Mouse (Mus musculus): ENCODE data around the gene Duox2. TPM values are rescaled to one million over a fixed set of nuclear protein-coding genes. Genes with fewer than 3 reads are reported as not detected.

Gene Duox2
- polyA plus RNA-seq, 1 experiment from 2014 or later: 0.03 TPM

DNA sequence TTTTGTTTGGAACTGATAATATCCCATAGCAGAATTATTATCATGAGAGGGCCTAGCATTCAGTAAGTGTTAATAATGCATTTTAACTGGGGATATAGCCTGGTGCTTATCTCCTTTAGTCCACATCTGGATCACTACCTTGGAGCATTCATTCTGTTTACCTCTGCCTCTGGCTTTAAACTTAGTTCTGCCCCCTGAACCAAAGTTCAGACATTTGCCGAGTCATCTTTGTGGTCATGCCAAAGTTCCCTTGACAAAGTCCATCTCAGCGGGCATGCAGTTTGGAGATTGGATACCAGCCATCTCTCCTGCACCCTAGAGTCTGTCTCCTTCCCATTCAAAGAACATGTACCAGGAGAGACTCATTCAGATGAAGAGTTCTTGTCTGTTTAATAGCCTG, 62.8 kb downstream of the Duox2 start:
- Histone ChIP-seq H3K4me2 (ENCODE audit: low read length) (peak overlapping the region; percentile 72), H3K4me1 (ENCODE audit: control insufficient read depth, insufficient read depth, low read length) (0 out of 2 replicates have a peak, but pooled peaks cover 2% of the 10 kb centered on the region), H3K27me3 (ENCODE audit: control insufficient read depth, insufficient read depth, low read depth, low read length) (no peaks in the 10 kb centered on the region), H3K9ac (ENCODE audit: low read depth, low read length) (no peak overlapping the region), H3K27ac (ENCODE audit: low read length) (no peak overlapping the region), H3K9me3 (replicated peaks; ENCODE audit: control insufficient read depth, low read length, poor library complexity, severe bottlenecking) (no peaks in the 10 kb centered on the region), H3K36me3 (ENCODE audit: control insufficient read depth, insufficient read depth, low read length) (no peaks in the 10 kb centered on the region), H3K4me3 (ENCODE audit: low read depth, low read length) (peak overlapping the region; percentile 57)
- WGBS: 84% methylated on average over 2 of the region's 2 CpGs
- ATAC-seq: no peak

DNA sequence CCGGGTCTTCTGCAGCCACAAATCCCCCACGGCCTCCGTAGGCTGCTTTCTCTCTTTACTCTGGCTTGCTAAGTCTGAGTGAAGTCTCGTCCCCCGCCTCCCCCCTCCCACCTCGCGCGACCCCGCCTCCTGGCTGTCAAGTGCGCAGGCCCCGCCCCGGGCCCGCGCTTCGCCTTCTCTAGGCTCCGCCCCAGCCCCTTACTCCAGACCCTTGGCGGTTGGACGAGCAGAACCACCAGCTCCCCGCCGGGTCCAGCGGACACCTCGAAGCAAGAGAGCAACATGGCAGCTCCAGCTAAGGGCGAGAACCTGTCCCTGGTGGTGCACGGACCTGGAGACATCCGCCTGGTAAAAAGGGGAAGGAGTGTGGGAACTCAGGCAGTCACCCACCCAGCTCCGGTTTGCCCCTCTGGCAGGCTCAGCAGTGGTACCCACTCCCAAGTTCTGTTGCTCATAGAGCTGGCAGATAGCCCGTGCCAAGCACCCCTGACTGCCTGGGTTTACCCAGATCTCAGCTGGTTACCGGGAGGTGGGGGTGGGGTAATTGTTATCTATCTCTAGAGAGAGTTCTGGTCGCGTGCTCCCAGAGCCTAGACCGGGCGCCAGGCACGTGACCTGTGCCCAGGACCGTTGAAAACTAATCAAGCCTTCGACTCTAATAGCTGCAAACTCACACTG, 63.5 kb downstream of the Duox2 start, which contains the start of gene Sord:
Gene Sord, plus strand, starts transcription at position 139 of the 678 bp plus-strand sequence.
- Histone ChIP-seq H3K27me3 (ENCODE audit: control insufficient read depth, insufficient read depth, low read depth, low read length) (no peaks in the 10 kb centered on the region), H3K4me1 (ENCODE audit: control insufficient read depth, insufficient read depth, low read length) (0 out of 2 replicates have a peak, but pooled peaks cover 2% of the 10 kb centered on the region), H3K9ac (ENCODE audit: low read depth, low read length) (peak within 1 kb of the TSS; percentile 53), H3K4me2 (ENCODE audit: low read length) (peak within 1 kb of the TSS; percentile 72), H3K9me3 (replicated peaks; ENCODE audit: control insufficient read depth, low read length, poor library complexity, severe bottlenecking) (no peaks in the 10 kb centered on the region), H3K4me3 (ENCODE audit: low read depth, low read length) (peak within 1 kb of the TSS; percentile 57), H3K36me3 (ENCODE audit: control insufficient read depth, insufficient read depth, low read length) (no peaks in the 10 kb centered on the region), H3K27ac (ENCODE audit: low read length) (peak within 1 kb of the TSS; percentile 53)
- WGBS: 1% methylated on average over 35 of the region's 35 CpGs
- ATAC-seq: peak; percentile 95

DNA sequence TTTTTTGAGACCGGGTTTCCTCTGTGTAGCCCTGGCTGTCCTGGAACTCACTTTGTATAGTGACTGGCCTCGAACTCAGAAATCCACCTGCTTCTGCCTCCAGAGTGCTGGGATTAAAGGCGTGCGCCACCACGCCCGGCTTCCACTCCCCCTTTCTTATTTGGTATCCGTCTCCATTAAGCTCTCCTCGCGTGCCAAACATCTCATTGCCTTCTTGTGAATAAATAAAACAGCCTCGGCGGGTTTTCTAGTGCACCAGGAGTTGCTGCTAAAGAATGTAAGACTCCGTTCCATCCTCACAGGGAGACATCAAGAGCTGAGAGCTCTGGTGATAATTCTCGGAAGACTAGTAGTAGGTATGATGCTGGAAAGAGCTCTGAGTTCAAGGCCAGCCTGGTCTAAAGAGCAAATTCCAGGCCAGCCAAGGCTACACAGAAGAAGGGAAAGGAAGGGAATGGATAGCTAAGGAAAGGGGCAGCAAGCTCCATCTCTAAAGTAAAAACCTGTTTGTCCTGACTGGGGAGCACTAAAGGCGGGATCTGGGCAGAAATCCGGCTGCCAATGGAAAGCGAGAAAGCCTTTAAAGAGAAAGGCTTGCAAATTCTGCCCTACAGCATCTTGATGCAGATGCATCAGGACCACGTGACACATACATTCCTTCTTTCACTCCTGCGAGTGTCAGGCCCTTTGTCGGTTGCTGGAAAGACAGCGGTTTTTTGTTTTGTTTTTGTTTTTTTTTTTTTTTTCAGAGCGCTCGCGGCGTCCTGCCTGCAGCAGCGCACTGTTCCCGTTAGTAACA, 64.3 kb downstream of the Duox2 start:
- H3K27ac ChIP-seq (ENCODE audit: low read length): peak overlapping the region; percentile 53
- no peaks in the 10 kb centered on the region for H3K27me3 ChIP-seq (ENCODE audit: control insufficient read depth, insufficient read depth, low read depth, low read length)
- H3K9me3 ChIP-seq (replicated peaks; ENCODE audit: control insufficient read depth, low read length, poor library complexity, severe bottlenecking): no peaks in the 10 kb centered on the region
- H3K36me3 ChIP-seq (ENCODE audit: control insufficient read depth, insufficient read depth, low read length): no peaks in the 10 kb centered on the region
- 4% methylated on average over 26 of the region's 26 CpGs for WGBS
- H3K4me1 ChIP-seq (ENCODE audit: control insufficient read depth, insufficient read depth, low read length): 0 out of 2 replicates have a peak, but pooled peaks cover 2% of the 10 kb centered on the region
- H3K9ac ChIP-seq (ENCODE audit: low read depth, low read length): peak overlapping the region; percentile 53
- ATAC-seq: peak; percentile 46
- H3K4me2 ChIP-seq (ENCODE audit: low read length): peak overlapping the region; percentile 72
- peak overlapping the region; percentile 57 for H3K4me3 ChIP-seq (ENCODE audit: low read depth, low read length)

DNA sequence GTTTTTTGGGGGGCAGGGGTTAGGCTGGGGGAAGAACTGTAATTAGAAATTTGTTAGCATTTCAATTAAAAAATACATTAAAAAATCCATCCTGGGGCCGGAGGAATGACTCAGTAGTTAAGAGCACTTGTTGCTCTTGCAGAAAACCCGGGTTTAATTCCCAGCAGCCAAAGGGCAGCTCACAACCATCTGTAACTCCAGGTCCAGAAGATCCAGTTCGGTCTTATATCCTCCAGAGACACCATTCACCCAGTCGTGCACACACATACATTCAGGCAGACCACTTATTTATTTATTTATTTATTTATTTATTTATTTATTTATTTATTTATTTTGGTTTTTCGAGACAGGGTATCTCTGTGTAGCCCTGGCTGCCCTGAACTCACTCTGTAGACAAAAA, 64.9 kb downstream of the Duox2 start:
- 62% methylated on average over 5 of the region's 5 CpGs for WGBS
- H3K4me3 ChIP-seq (ENCODE audit: low read depth, low read length): no peak overlapping the region

DNA sequence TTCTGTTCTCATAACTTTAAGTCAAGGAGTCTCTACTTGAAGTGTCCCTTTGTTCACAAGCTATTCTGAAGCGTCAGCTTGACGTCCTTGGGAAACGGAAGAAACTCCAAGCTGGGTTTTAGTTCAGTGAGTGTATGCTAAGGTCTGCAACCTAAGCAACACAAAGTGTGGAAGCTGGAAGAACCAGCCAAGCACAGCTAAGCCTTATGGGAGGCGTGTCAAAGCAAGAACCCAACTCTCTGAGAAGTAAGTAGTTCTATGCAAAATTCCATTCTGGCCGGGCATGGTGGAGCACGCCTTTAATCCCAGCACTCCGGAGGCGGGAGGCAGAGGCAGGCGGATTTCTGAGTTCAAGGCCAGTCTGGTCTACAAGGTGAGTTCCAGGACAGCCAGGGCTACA, 66.6 kb downstream of the Duox2 start:
- ATAC-seq: no peak
- Histone ChIP-seq H3K36me3 (ENCODE audit: control insufficient read depth, insufficient read depth, low read length) (no peaks in the 10 kb centered on the region), H3K4me2 (ENCODE audit: low read length) (no peak overlapping the region), H3K27me3 (ENCODE audit: control insufficient read depth, insufficient read depth, low read depth, low read length) (no peaks in the 10 kb centered on the region), H3K4me1 (ENCODE audit: control insufficient read depth, insufficient read depth, low read length) (0 out of 2 replicates have a peak, but pooled peaks cover 2% of the 10 kb centered on the region), H3K9ac (ENCODE audit: low read depth, low read length) (no peak overlapping the region), H3K9me3 (replicated peaks; ENCODE audit: control insufficient read depth, low read length, poor library complexity, severe bottlenecking) (no peaks in the 10 kb centered on the region), H3K27ac (ENCODE audit: low read length) (no peak overlapping the region), H3K4me3 (ENCODE audit: low read depth, low read length) (no peak overlapping the region)
- 63% methylated on average over 9 of the region's 9 CpGs for WGBS

More for the DNA sequence above, 64.9 kb downstream of the Duox2 start:
- H3K36me3 ChIP-seq (ENCODE audit: control insufficient read depth, insufficient read depth, low read length): no peaks in the 10 kb centered on the region
- no peak overlapping the region for H3K27ac ChIP-seq (ENCODE audit: low read length)
- H3K9ac ChIP-seq (ENCODE audit: low read depth, low read length): no peak overlapping the region
- no peaks in the 10 kb centered on the region for H3K9me3 ChIP-seq (replicated peaks; ENCODE audit: control insufficient read depth, low read length, poor library complexity, severe bottlenecking)
- no peaks in the 10 kb centered on the region for H3K27me3 ChIP-seq (ENCODE audit: control insufficient read depth, insufficient read depth, low read depth, low read length)
- H3K4me1 ChIP-seq (ENCODE audit: control insufficient read depth, insufficient read depth, low read length): 0 out of 2 replicates have a peak, but pooled peaks cover 2% of the 10 kb centered on the region
- ATAC-seq: 0 out of 2 replicates have a peak, but pooled peaks have one; percentile 1
- no peak overlapping the region for H3K4me2 ChIP-seq (ENCODE audit: low read length)

DNA sequence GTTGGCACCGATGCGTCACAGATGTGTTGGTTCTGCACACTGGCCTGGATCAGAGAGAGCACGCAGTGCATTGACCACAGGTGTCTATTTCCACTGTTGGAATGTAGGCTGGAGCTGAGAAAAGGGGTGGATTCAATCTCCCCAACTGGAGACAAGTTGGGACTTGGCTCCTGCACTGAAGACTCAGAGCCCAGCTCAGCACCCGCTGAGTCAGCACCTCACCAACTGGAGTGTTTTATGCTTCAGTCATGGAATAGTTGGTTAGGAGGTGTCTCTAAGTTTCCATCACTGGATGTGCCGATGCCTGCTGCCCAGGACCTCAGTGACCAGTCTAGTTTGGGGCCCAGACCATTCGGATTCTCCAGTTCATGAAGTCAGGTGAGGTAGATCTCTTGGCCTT, 67.9 kb downstream of the Duox2 start:
- H3K27ac ChIP-seq (ENCODE audit: low read length): no peak overlapping the region
- H3K9me3 ChIP-seq (replicated peaks; ENCODE audit: control insufficient read depth, low read length, poor library complexity, severe bottlenecking): no peaks in the 10 kb centered on the region
- H3K9ac ChIP-seq (ENCODE audit: low read depth, low read length): no peak overlapping the region
- no peaks in the 10 kb centered on the region for H3K36me3 ChIP-seq (ENCODE audit: control insufficient read depth, insufficient read depth, low read length)
- no peaks in the 10 kb centered on the region for H3K27me3 ChIP-seq (ENCODE audit: control insufficient read depth, insufficient read depth, low read depth, low read length)
- H3K4me3 ChIP-seq (ENCODE audit: low read depth, low read length): no peak overlapping the region
- ATAC-seq: no peak
- 0 out of 2 replicates have a peak, but pooled peaks cover 2% of the 10 kb centered on the region for H3K4me1 ChIP-seq (ENCODE audit: control insufficient read depth, insufficient read depth, low read length)
- WGBS: 88% methylated on average over 6 of the region's 6 CpGs
- H3K4me2 ChIP-seq (ENCODE audit: low read length): no peak overlapping the region

Other genes starting within 250 kb of the Duox2 start
- 7.3 and 8.1 TPM in 2 replicates for gene Spg11, start 180.1 kb downstream of the Duox2 start, polyA plus RNA-seq (2015; fragmentation: Nextera tagmentation; extraction: Ambion mirVana)
- 68.3 and 72.7 TPM in 2 replicates for gene B2m, start 150.8 kb downstream of the Duox2 start, polyA plus RNA-seq (2015; fragmentation: Nextera tagmentation; extraction: Ambion mirVana)
- gene Trim69, start 137.7 kb downstream of the Duox2 start, polyA plus RNA-seq (2015; fragmentation: Nextera tagmentation; extraction: Ambion mirVana): not detected in 2 replicates
- not detected in 2 replicates for gene Patl2, start 112.3 kb downstream of the Duox2 start, polyA plus RNA-seq (2015; fragmentation: Nextera tagmentation; extraction: Ambion mirVana)
- gene Terb2, start 112.2 kb downstream of the Duox2 start, polyA plus RNA-seq (2015; fragmentation: Nextera tagmentation; extraction: Ambion mirVana): not detected in 2 replicates
- 23.0 and 25.5 TPM in 2 replicates for gene Sord, start 63.7 kb downstream of the Duox2 start, polyA plus RNA-seq (2015; fragmentation: Nextera tagmentation; extraction: Ambion mirVana)
- gene Duoxa2, start 451 bp upstream of the Duox2 start, polyA plus RNA-seq (2015; fragmentation: Nextera tagmentation; extraction: Ambion mirVana): 0.19 and 0.26 TPM in 2 replicates
- gene Duoxa1, start 15.3 kb upstream of the Duox2 start, polyA plus RNA-seq (2015; fragmentation: Nextera tagmentation; extraction: Ambion mirVana): 0.17 and 0.26 TPM in 2 replicates
- 0.07 and 0.11 TPM in 2 replicates for gene Duox1, start 17.2 kb upstream of the Duox2 start, polyA plus RNA-seq (2015; fragmentation: Nextera tagmentation; extraction: Ambion mirVana)
- gene Shf, start 70.7 kb upstream of the Duox2 start, polyA plus RNA-seq (2015; fragmentation: Nextera tagmentation; extraction: Ambion mirVana): 8.9 and 9.5 TPM in 2 replicates
- not detected in 2 replicates for gene Slc28a2, start 128.0 kb upstream of the Duox2 start, polyA plus RNA-seq (2015; fragmentation: Nextera tagmentation; extraction: Ambion mirVana)
- 0.06 TPM in 1 of 2 replicates, not detected in the other for gene Gm14085, start 186.5 kb upstream of the Duox2 start, polyA plus RNA-seq (2015; fragmentation: Nextera tagmentation; extraction: Ambion mirVana)